In the genomic region with DNA sequence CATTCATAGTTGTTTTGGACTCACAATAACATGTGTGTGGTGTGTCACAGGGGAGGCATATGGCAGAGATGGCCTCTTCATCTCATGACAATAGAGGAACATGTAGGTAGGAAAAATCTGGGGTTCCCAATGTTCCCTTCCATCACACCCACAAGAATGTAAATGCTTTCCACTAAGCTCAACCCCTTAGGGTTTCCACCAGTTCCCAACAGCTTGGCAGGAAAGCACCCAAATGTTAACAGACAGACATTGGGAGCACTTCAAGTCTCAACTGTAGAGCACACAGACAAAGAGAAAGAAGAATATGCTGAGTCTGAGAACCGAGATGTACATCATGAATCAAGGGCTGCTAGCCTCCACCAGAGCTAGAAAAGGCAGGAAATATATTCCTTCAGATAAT, we compare ENCODE assay signal across 14 mouse cellular contexts.
"Had no signal": no experiment of that assay in that cellular context is flagged by ENCODE, and none has a peak within 500 bp of the region (broad histone marks: within the 10 kb centered on the region; RNA-seq: fewer than 3 reads in every experiment).

No protein-coding gene starts in this region.

- DNase-seq: gastrocnemius, postnatal 14 days; gastrocnemius, postnatal 36 days; heart, adult 11 months; heart, adult 2 months; heart, postnatal 14 days; heart, postnatal 36 days; kidney, adult 11 months; kidney, adult 2 months; kidney, adult 9 months; kidney, postnatal 14 days; kidney, postnatal 36 days; liver; liver, embryonic 13.5 days; liver, postnatal 0 days had no signal
